Mouse (Mus musculus) forebrain, postnatal 0 days (tissue): ENCODE measurements at regions not wholly inside any gene's neighbourhood (a gene's known extent, or its start where the extent isn't known, plus 50 kb on each side); places are given as distances from the start of the nearest gene placed in this dataset.
A peak's percentile ranks its signal among the peaks of the same experiment; 100 is the strongest.

Source experiments
- ATAC-seq: fragments of 200-750 bp; cut with Nextera tagmentation; 2 replicates; pipeline ENCODE4 v1.8.0; 2017; ENCODE audit warnings: mild to moderate bottlenecking, moderate library complexity
- DNase-seq: peaks from one replicate; pipeline ENCODE4 v3.0.0-alpha.2; 2015
- H3K27ac ChIP-seq: fragments of 300-500 bp; sonication (generic); 2 replicates; pipeline ENCODE4 v1.5.1; 2014; ENCODE audit warnings: low read depth, mild to moderate bottlenecking, antibody characterized with exemption, low read length, moderate library complexity, mixed read lengths
- H3K27me3 ChIP-seq: fragments of 300-500 bp; sonication (generic); 2 replicates; pipeline ENCODE4 v1.6.1; 2014; ENCODE audit warnings: mild to moderate bottlenecking, low read length, mixed read lengths; ENCODE audit not compliant: insufficient read depth
- H3K36me3 ChIP-seq: fragments of 300-500 bp; sonication (generic); 2 replicates; pipeline ENCODE4 v1.6.1; 2014; ENCODE audit warnings: mild to moderate bottlenecking, moderate library complexity; ENCODE audit not compliant: insufficient read depth
- H3K4me1 ChIP-seq: fragments of 300-500 bp; sonication (generic); 2 replicates; pipeline ENCODE4 v1.6.1; 2014; ENCODE audit warnings: antibody characterized with exemption; ENCODE audit not compliant: insufficient read depth
- H3K4me2 ChIP-seq: fragments of 300-500 bp; sonication (generic); 2 replicates; pipeline ENCODE4 v1.6.1; 2014; ENCODE audit warnings: low read depth, mild to moderate bottlenecking, moderate library complexity
- H3K4me3 ChIP-seq: fragments of 300-500 bp; sonication (generic); 2 replicates; pipeline ENCODE4 v1.5.1; 2014; ENCODE audit warnings: low read depth, low read length, mixed read lengths
- H3K9ac ChIP-seq: fragments of 300-500 bp; sonication (generic); 2 replicates; pipeline ENCODE4 v1.6.1; 2014; ENCODE audit warnings: mild to moderate bottlenecking
- H3K9me3 ChIP-seq: fragments of 300-500 bp; sonication (generic); 2 replicates; pipeline ENCODE4 v1.6.1; 2016; ENCODE audit warnings: low read length
- CTCF ChIP-seq: sonication (generic); IDR thresholded peaks from 2 replicates; pipeline ENCODE4 v1.5.1; 2016; ENCODE audit warnings: antibody characterized with exemption, control low read depth, low read depth
- WGBS: fragments of 180-500 bp; shearing (Covaris S2); extraction: QIAGEN DNeasy Blood & Tissue Kit; methylation state at CpG from one replicate; pipeline ENCODE4 v1.1.7; 2014; 5-methylcytosine and 5-hydroxymethylcytosine counted together

DNA sequence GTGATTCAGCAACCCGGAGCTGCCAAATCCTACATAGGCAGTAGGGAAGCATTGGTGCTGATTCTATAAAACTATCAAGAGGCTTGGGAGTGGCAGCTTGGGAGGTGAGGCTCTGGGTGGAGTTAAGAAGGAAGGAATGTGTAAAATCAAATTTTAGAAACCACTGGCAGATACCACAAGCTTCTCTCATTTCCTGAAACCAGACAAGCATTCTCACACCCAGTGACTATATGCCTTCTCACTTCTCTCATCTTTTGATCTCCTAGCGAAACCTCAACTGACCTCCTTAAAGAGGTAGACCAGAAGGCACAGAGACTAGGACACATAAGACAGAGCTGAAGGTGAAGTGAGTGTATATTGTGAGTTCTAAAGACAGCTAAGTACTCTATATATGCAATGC, 113.4 kb upstream of the Ppp3ca start:
- no peak for TF ChIP-seq CTCF
- H3K4me2 ChIP-seq, result no peak overlapping the region
- no peak overlapping the region for H3K27ac ChIP-seq
- no peaks in the 10 kb centered on the region for H3K4me1 ChIP-seq
- no peak for ATAC-seq
- no peaks in the 10 kb centered on the region for H3K36me3 ChIP-seq
- H3K9ac ChIP-seq, result no peak overlapping the region
- no peak for DNase-seq
- H3K4me3 ChIP-seq, result no peak overlapping the region
- H3K9me3 ChIP-seq, result no peaks in the 10 kb centered on the region
- WGBS, result 90% methylated on average over 2 of the region's 2 CpGs
- H3K27me3 ChIP-seq, result no peaks in the 10 kb centered on the region

GRCm38 (mm10) chr3:136549471-136549870, 120.5 kb upstream of the Ppp3ca start:
- WGBS, result 50% methylated on average over 1 of the region's 1 CpGs
- DNase-seq (no peak), ATAC-seq (no peak)
- Histone ChIP-seq H3K4me1 (no peaks in the 10 kb centered on the region), H3K9ac (no peak overlapping the region), H3K4me3 (no peak overlapping the region), H3K4me2 (no peak overlapping the region), H3K9me3 (no peaks in the 10 kb centered on the region), H3K36me3 (no peaks in the 10 kb centered on the region), H3K27me3 (no peaks in the 10 kb centered on the region), H3K27ac (no peak overlapping the region)
- TF ChIP-seq CTCF, result no peak

GRCm38 (mm10) chr3:136531604-136532003, 138.3 kb upstream of the Ppp3ca start:
- Histone ChIP-seq H3K4me2 (no peak overlapping the region), H3K27me3 (no peaks in the 10 kb centered on the region), H3K27ac (no peak overlapping the region), H3K36me3 (no peaks in the 10 kb centered on the region), H3K9ac (no peak overlapping the region), H3K9me3 (no peaks in the 10 kb centered on the region), H3K4me1 (no peaks in the 10 kb centered on the region), H3K4me3 (no peak overlapping the region)
- no peak for TF ChIP-seq CTCF
- 89% methylated on average over 1 of the region's 1 CpGs for WGBS
- ATAC-seq, result no peak
- no peak for DNase-seq

GRCm38 (mm10) chr3:136508575-136508974, 161.3 kb upstream of the Ppp3ca start:
- DNase-seq (no peak), ATAC-seq (peak; percentile 45; the same call in 1 of the 2 replicates)
- Histone ChIP-seq H3K36me3 (no peaks in the 10 kb centered on the region), H3K4me2 (no peak overlapping the region), H3K9me3 (no peaks in the 10 kb centered on the region), H3K4me1 (no peaks in the 10 kb centered on the region), H3K27ac (no peak overlapping the region), H3K4me3 (no peak overlapping the region), H3K9ac (no peak overlapping the region), H3K27me3 (no peaks in the 10 kb centered on the region)
- no peak for TF ChIP-seq CTCF
- WGBS, result 44% methylated on average over 2 of the region's 2 CpGs

GRCm38 (mm10) chr3:136507070-136507469, 162.9 kb upstream of the Ppp3ca start:
- H3K36me3 ChIP-seq, result no peaks in the 10 kb centered on the region
- H3K4me2 ChIP-seq, result no peak overlapping the region
- TF ChIP-seq CTCF, result no peak
- H3K27ac ChIP-seq, result no peak overlapping the region
- WGBS, result 80% methylated on average over 7 of the region's 7 CpGs
- no peaks in the 10 kb centered on the region for H3K27me3 ChIP-seq
- ATAC-seq (peak; percentile 45; the same call in 1 of the 2 replicates), DNase-seq (peak; percentile 11)
- no peak overlapping the region for H3K4me3 ChIP-seq
- H3K4me1 ChIP-seq, result no peaks in the 10 kb centered on the region
- no peaks in the 10 kb centered on the region for H3K9me3 ChIP-seq
- no peak overlapping the region for H3K9ac ChIP-seq

DNA sequence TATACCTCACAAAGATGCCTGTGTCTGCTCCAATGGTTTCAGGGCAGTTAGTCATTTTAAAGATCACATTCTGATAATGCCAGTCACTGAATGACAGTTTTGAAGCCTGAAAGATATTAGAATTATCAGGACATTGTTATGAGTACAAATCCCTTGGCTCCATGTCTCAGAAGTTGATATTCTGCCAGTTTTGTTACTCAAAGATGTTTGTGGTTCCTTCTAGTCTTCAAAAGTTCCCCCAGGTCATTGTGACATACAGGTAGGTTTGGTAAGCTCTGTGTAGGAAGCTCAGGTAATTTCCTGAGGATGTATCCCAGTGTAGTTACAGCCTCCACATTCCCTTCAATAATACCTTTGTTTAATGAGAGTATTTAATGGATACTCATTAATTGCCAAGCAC, 169.0 kb upstream of the Bank1 start:
- Histone ChIP-seq H3K4me1 (no peaks in the 10 kb centered on the region), H3K4me2 (no peak overlapping the region), H3K27ac (no peak overlapping the region), H3K36me3 (no peaks in the 10 kb centered on the region), H3K9me3 (no peaks in the 10 kb centered on the region), H3K27me3 (no peaks in the 10 kb centered on the region), H3K9ac (no peak overlapping the region), H3K4me3 (no peak overlapping the region)
- no peak for DNase-seq
- no peak for ATAC-seq
- no peak for TF ChIP-seq CTCF

- Histone ChIP-seq H3K4me1 (no peaks in the 10 kb centered on the region), H3K27me3 (no peaks in the 10 kb centered on the region), H3K9me3 (no peaks in the 10 kb centered on the region), H3K36me3 (no peaks in the 10 kb centered on the region), H3K4me3 (no peak overlapping the region), H3K27ac (no peak overlapping the region), H3K4me2 (no peak overlapping the region), H3K9ac (no peak overlapping the region)
- WGBS, result 85% methylated on average over 2 of the region's 2 CpGs
- no peak for DNase-seq
- no peak for ATAC-seq
- TF ChIP-seq CTCF, result no peak
Observed at GRCm38 (mm10) chr3:136491683-136492082, 165.8 kb upstream of the Bank1 start.

DNA sequence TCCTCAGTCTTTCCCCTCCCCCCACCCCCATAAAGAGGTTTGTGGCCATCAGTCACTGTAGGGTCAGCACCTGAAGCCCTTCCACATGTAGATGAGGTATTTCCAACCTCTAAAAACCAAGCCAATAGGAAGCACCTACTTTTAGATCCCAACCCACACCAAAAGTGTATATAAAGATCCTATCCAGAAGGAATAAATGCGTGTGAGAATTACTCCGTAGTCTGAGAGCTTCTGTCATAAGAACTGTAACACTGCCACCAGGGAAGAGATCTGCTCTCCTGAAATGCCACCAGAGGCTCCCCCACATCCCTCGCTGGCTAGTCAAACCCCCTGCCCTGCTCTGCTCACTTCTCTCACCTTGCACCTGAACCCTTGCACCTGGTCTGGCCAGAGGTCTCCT, 145.8 kb upstream of the Bank1 start:
- no peak for DNase-seq
- Histone ChIP-seq H3K36me3 (no peaks in the 10 kb centered on the region), H3K4me3 (no peak overlapping the region), H3K27me3 (no peaks in the 10 kb centered on the region), H3K9ac (no peak overlapping the region), H3K9me3 (no peaks in the 10 kb centered on the region), H3K4me1 (no peaks in the 10 kb centered on the region), H3K4me2 (no peak overlapping the region), H3K27ac (no peak overlapping the region)
- no peak for TF ChIP-seq CTCF
- 92% methylated on average over 3 of the region's 3 CpGs for WGBS
- no peak for ATAC-seq
